Mouse (Mus musculus) spleen, embryonic (tissue): ENCODE results near the gene Nckap1l.

Experiments used
- CTCF ChIA-PET: fragments of 350-600 bp; sonication (Branson Sonifier 250); formaldehyde crosslinking; loops from one replicate; lab custom pipeline; 2022; lab: Charles Lee

The Nckap1l gene

DNA sequence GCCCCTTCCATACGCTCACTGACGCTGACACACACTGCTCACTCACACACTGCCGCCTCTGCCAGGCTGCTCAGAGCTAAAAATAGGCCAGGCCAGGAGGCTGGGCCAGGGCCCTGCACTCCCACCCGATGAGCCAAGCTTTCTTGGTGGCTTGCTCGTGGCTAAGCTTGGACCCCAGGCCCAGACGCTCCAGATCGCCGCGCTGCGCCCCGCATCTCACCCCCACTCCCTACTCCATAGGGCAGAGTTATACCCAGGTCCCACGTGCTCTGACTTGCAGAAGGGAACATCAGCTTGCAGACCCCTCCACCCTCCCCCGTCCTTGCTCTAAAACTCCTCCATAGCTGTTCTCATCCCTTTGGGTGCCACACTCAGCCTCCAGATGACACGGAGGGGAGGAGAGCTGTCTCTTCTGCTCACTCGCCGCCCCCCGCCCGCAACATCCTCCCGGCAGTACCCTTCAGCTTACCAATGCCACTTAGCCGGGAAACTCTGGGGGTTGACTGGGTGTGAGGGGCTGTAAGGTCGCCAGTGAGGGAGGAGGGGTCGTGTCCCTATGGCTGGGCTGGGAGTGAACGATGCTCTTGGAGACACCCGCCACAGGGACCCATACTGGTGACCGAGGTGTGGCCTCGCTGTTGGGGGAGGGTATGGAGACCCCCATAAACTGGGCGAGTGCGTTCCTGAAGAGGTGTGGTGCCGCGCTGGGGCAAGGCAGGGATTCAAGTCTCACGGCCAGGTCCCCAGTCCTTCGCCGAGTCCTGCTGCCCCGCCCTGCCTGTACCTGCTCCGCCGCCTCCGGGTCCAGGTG is 83.6 kb downstream of the Nckap1l start:
- CTCF ChIA-PET: no interaction called here

- CTCF ChIA-PET: no interaction called here
Observed at GRCm38 (mm10) chr15:103537822-103538213, 84.2 kb downstream of the Nckap1l start, which contains the start of gene Ppp1r1a. Gene Ppp1r1a (minus strand): TSS chr15:103538003.

DNA sequence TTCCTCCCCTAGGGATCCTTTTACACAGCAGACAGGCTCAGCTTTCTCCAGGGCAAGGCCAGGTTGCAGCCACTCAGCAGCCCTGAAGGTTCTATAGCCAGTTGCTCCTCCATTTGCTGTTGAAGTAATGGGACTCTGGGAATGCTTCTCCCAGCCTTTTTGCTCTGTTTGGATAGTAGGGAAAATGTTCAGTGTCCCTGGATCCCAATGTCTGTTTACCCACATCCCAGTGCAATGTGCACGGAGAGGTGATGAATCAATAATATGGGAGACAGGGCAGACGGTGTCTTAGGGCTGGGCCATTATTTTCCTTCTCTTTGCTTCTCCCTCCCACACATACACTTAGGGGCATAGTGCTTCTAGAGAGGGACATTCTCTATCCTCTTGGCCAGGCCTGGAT is 85.7 kb downstream of the Nckap1l start:
- CTCF ChIA-PET: no interaction called here

GRCm38 (mm10) chr15:103540646-103541045 is 87.1 kb downstream of the Nckap1l start:
- CTCF ChIA-PET: no interaction called here

- CTCF ChIA-PET: no interaction called here
Observed at GRCm38 (mm10) chr15:103542526-103542925, 88.9 kb downstream of the Nckap1l start.

- CTCF ChIA-PET: no interaction called here
Observed at GRCm38 (mm10) chr15:103547983-103548382, 94.4 kb downstream of the Nckap1l start.
